Mouse (Mus musculus): ENCODE data around the gene Mboat7. TPM values are rescaled to one million over a fixed set of nuclear protein-coding genes. Genes with fewer than 3 reads are reported as not detected.
A peak's percentile ranks its signal among the peaks of the same experiment; 100 is the strongest.

Mboat7 gene
- polyA plus RNA-seq, 1 experiment, result 57.0 TPM

DNA sequence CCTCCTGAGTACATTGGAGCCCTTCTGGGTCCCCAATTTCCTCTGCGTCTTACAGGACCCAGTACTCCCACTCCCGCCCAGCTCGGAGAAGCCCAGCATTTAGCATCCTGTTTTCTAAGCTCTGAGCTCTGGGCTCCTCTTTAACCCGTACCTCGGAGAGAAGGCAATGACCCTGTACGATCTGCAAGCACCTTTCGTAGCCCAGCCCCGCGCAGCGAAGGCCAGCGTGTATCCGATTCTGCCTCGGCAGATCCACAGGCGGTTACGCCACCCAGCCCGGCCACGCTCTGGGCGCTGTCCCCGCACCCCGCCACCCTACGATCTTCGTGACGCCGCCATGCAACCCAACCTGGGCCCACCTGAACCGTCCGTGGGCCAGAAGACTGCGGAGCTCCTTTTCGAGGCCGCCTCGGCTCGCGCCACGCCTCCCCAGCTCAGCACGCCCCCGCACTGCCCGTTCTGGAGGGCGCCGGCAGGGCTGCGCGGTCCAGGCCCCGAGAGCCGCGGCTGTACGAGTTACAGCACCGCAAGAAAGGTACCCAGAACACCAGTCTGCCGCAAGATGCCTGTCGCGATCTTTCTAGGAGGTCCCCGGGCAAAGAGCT is 839 bp downstream of the Mboat7 start, which contains the start of gene Tsen34:
Gene Tsen34, plus strand, starts transcription at position 482 of the 605 bp plus-strand sequence.
- Histone ChIP-seq H3K4me1 (ENCODE audit: control insufficient read depth, insufficient read depth, insufficient read length) (peaks cover 6% of the 10 kb centered on the region; the same call in 1 of the 2 replicates), H3K36me3 (ENCODE audit: control insufficient read depth, insufficient read depth, low read length) (peaks cover 8% of the 10 kb centered on the region), H3K4me3 (ENCODE audit: extremely low read depth, insufficient read depth, insufficient read length) (peak within 1 kb of the TSS; percentile 72), H3K27ac (ENCODE audit: insufficient read depth, low read length) (peak within 1 kb of the TSS; percentile 92), H3K27me3 (ENCODE audit: control insufficient read depth, insufficient read depth, low read length) (no peaks in the 10 kb centered on the region)
- TF ChIP-seq POLR2A (IDR thresholded peaks at IDR 0.05; ENCODE audit: low read depth, low read length) (no peak), CTCF (IDR thresholded peaks at IDR 0.05; ENCODE audit: extremely low read depth, insufficient read depth, insufficient read length, insufficient replicate concordance) (0 out of 2 replicates have a peak, but pooled peaks have one; percentile 13)
- no peak for DNase-seq (ENCODE audit: low read depth in 1 of 2, low spot score in 2 of 2)
- WGBS, result under 1% methylated on average over 49 of the region's 49 CpGs

DNA sequence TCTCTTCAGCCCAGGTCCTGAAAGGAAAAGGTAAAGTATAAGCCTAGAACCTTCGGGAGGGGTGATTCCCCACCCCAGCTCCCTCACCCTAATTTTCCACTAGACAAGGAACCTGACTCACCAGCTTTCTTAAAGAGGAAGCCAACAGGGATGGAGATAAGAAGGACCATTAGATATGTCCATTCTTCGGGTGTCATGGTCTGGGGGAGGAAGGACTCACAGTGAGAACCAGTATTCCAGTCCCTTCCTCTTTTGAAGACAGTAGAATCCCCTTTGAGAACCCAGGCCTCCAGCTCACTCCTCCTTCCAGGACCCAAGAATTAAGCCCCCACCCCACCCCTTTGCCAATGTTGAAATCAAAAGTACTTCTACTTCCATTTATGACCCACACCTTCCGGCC is 1.4 kb downstream of the Mboat7 start:
- H3K4me3 ChIP-seq (ENCODE audit: extremely low read depth, insufficient read depth, insufficient read length), result peak overlapping the region; percentile 72
- TF ChIP-seq POLR2A (IDR thresholded peaks at IDR 0.05; ENCODE audit: low read depth, low read length) (no peak), CTCF (IDR thresholded peaks at IDR 0.05; ENCODE audit: extremely low read depth, insufficient read depth, insufficient read length, insufficient replicate concordance) (no peak)
- no peak for DNase-seq (ENCODE audit: low read depth in 1 of 2, low spot score in 2 of 2)
- H3K36me3 ChIP-seq (ENCODE audit: control insufficient read depth, insufficient read depth, low read length), result peaks cover 8% of the 10 kb centered on the region
- H3K4me1 ChIP-seq (ENCODE audit: control insufficient read depth, insufficient read depth, insufficient read length), result peaks cover 6% of the 10 kb centered on the region; the same call in 1 of the 2 replicates
- no peaks in the 10 kb centered on the region for H3K27me3 ChIP-seq (ENCODE audit: control insufficient read depth, insufficient read depth, low read length)
- 8% methylated on average over 3 of the region's 3 CpGs for WGBS
- H3K27ac ChIP-seq (ENCODE audit: insufficient read depth, low read length), result no peak overlapping the region

DNA sequence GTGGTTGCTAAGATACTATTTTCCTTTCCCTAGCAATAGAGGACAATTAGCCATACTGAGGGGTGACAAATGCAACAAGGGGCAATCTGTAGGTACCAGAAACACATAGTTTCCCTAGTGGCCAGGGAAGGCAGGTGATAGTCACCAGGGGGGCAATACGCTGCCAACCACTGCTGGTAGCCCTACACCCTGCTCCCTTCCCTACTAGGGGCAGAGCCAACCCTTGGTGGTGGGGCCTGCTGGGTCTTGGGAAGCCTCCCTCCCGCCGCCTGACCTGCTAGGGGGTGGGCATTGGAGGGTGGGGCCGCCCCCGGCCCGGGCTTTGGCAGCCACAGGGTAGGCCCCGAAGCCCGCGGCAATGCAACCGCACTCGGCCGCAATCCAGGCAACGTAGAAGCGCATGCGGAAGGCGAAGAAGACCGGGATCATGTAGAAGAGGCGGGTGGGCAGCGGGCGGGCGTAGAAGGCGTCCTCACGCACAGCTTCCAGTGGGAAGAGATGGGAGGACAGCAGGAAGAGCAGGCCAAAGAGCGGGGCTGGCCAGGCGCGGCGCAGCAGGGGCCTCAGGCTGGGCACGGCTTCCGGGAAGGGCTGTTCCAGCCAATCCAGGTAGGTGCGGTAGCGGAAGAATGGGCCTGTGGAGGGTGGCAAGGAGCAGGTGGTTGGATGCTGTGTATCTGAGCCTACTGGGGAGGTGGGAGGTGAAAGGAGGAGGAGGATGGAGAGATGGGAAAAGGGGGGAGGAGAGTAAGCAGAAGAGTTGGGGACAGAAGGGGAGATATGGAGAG is 7.7 kb downstream of the Mboat7 start:
- peaks cover 24% of the 10 kb centered on the region for H3K36me3 ChIP-seq (ENCODE audit: control insufficient read depth, insufficient read depth, low read length)
- TF ChIP-seq CTCF (IDR thresholded peaks at IDR 0.05; ENCODE audit: extremely low read depth, insufficient read depth, insufficient read length, insufficient replicate concordance) (no peak), POLR2A (IDR thresholded peaks at IDR 0.05; ENCODE audit: low read depth, low read length) (no peak)
- no peak overlapping the region for H3K4me3 ChIP-seq (ENCODE audit: extremely low read depth, insufficient read depth, insufficient read length)
- DNase-seq (ENCODE audit: low read depth in 1 of 2, low spot score in 2 of 2), result no peak
- H3K4me1 ChIP-seq (ENCODE audit: control insufficient read depth, insufficient read depth, insufficient read length), result no peaks in the 10 kb centered on the region
- H3K27me3 ChIP-seq (ENCODE audit: control insufficient read depth, insufficient read depth, low read length), result no peaks in the 10 kb centered on the region
- no peak overlapping the region for H3K27ac ChIP-seq (ENCODE audit: insufficient read depth, low read length)
- 94% methylated on average over 30 of the region's 31 CpGs for WGBS

DNA sequence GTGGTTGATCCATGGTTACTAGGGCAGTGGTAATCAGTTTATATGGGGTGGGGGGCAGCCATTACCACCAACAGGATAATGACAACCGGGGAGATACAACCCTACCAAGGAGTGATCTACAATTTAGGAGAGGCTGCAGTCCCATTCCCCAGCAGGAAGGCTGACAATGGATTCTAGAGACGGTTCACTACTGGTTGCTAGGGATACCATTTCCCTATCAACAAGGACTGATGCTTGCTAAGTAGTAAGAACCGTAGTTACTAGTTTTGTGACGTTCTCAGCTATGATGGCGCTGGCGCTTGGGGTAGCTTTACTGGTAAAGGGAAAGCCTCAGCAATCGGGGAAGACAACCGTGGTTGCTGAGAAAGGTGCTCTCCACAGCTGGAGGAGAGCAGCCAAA is 8.6 kb downstream of the Mboat7 start:
- H3K36me3 ChIP-seq (ENCODE audit: control insufficient read depth, insufficient read depth, low read length), result peaks cover 24% of the 10 kb centered on the region
- DNase-seq (ENCODE audit: low read depth in 1 of 2, low spot score in 2 of 2), result no peak
- WGBS, result 95% methylated on average over 8 of the region's 8 CpGs
- H3K27ac ChIP-seq (ENCODE audit: insufficient read depth, low read length), result no peak overlapping the region
- no peaks in the 10 kb centered on the region for H3K27me3 ChIP-seq (ENCODE audit: control insufficient read depth, insufficient read depth, low read length)
- no peak overlapping the region for H3K4me3 ChIP-seq (ENCODE audit: extremely low read depth, insufficient read depth, insufficient read length)
- H3K4me1 ChIP-seq (ENCODE audit: control insufficient read depth, insufficient read depth, insufficient read length), result no peaks in the 10 kb centered on the region
- TF ChIP-seq POLR2A (IDR thresholded peaks at IDR 0.05; ENCODE audit: low read depth, low read length) (no peak), CTCF (IDR thresholded peaks at IDR 0.05; ENCODE audit: extremely low read depth, insufficient read depth, insufficient read length, insufficient replicate concordance) (no peak)

DNA sequence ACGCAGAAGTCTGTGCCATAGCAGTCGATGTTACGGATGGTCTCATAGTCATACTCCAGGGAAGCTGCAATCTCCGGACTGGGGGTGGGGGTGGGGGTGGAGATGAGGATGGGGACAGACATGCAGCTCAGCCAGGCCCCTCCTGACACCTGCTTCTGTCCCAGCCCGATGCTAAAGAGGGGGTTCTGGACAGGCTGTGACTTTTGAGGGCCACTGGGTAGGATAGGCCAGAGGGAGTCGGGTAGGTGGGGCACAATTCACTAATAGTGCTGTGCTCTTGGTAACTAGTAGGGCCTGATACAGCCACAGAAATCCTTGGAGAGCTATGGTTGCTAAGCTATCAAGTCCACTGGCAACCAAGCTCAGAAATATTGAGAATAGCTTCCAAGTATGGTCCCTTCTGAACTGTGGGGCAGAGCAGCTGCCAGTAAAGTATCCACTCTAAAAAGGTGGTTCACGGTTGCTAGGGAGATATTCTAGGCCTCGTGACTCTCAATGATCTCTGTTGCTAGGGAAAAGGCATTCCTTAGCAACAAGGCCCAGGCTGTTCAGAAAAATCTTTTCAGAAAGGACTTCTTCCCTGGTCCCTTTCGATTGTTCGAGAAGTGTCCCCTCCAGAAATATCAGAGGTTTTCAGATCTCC is 9.3 kb downstream of the Mboat7 start:
- TF ChIP-seq CTCF (IDR thresholded peaks at IDR 0.05; ENCODE audit: extremely low read depth, insufficient read depth, insufficient read length, insufficient replicate concordance), result no peak
- TF ChIP-seq POLR2A (IDR thresholded peaks at IDR 0.05; ENCODE audit: low read depth, low read length), result no peak
- WGBS, result 95% methylated on average over 10 of the region's 10 CpGs
- Histone ChIP-seq H3K36me3 (ENCODE audit: control insufficient read depth, insufficient read depth, low read length) (peaks cover 24% of the 10 kb centered on the region), H3K27me3 (ENCODE audit: control insufficient read depth, insufficient read depth, low read length) (no peaks in the 10 kb centered on the region), H3K4me1 (ENCODE audit: control insufficient read depth, insufficient read depth, insufficient read length) (no peaks in the 10 kb centered on the region), H3K4me3 (ENCODE audit: extremely low read depth, insufficient read depth, insufficient read length) (no peak overlapping the region), H3K27ac (ENCODE audit: insufficient read depth, low read length) (no peak overlapping the region)
- DNase-seq (ENCODE audit: low read depth in 1 of 2, low spot score in 2 of 2), result no peak

DNA sequence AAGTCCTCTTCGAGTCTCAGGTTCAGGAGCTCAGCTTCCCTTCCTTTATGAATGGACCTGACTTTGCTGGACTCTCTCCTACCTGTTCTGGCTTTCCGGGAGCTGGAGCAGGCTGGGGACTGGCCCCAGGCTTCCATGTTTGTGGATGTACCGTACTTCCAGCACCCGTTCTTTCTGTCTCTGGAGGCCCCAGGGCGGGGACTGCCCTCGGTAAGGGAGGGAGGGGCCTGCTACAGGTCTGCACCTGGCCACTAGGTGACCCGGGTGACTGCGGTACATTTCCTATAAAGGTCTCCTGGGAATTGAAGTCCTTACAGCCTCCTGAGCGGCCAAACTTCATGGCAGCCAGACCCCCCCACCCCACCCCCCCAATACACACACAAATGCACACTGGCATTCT is 16.0 kb downstream of the Mboat7 start, which contains the start of gene Tmc4:
Gene Tmc4, minus strand, starts transcription at position 212 of the 400 bp plus-strand sequence.
- no peak for DNase-seq (ENCODE audit: low read depth in 1 of 2, low spot score in 2 of 2)
- Histone ChIP-seq H3K27me3 (ENCODE audit: control insufficient read depth, insufficient read depth, low read length) (no peaks in the 10 kb centered on the region), H3K4me3 (ENCODE audit: extremely low read depth, insufficient read depth, insufficient read length) (no peak within 1 kb of the TSS), H3K4me1 (ENCODE audit: control insufficient read depth, insufficient read depth, insufficient read length) (no peaks in the 10 kb centered on the region), H3K36me3 (ENCODE audit: control insufficient read depth, insufficient read depth, low read length) (peaks cover 6% of the 10 kb centered on the region), H3K27ac (ENCODE audit: insufficient read depth, low read length) (no peak within 1 kb of the TSS)
- WGBS, result 82% methylated on average over 9 of the region's 9 CpGs
- no peak for TF ChIP-seq POLR2A (IDR thresholded peaks at IDR 0.05; ENCODE audit: low read depth, low read length)
- no peak for TF ChIP-seq CTCF (IDR thresholded peaks at IDR 0.05; ENCODE audit: extremely low read depth, insufficient read depth, insufficient read length, insufficient replicate concordance)

All from spleen, adult 2 months (tissue).